Mouse (Mus musculus) megakaryocyte, embryonic 14.5 days (primary cell): ENCODE measurements around the gene Arid5b.

ENCODE experiments used
- FLI1 ChIP-seq: IDR thresholded peaks from 2 replicates; pipeline ENCODE4 v1.6.1; 2012; ENCODE audit warnings: low read length, inconsistent platforms, mixed read lengths
- GATA1 ChIP-seq: IDR thresholded peaks from 3 replicates; pipeline ENCODE4 v1.6.1; 2012; ENCODE audit warnings: mixed read lengths, low read length, inconsistent platforms, borderline replicate concordance

GRCm38 (mm10) chr10:68203322-68203721, 75.2 kb downstream of the Arid5b start:
- no peak for TF ChIP-seq FLI1
- no peak for TF ChIP-seq GATA1
